ENCODE assay signal across 8 mouse cellular contexts in the genomic region with DNA sequence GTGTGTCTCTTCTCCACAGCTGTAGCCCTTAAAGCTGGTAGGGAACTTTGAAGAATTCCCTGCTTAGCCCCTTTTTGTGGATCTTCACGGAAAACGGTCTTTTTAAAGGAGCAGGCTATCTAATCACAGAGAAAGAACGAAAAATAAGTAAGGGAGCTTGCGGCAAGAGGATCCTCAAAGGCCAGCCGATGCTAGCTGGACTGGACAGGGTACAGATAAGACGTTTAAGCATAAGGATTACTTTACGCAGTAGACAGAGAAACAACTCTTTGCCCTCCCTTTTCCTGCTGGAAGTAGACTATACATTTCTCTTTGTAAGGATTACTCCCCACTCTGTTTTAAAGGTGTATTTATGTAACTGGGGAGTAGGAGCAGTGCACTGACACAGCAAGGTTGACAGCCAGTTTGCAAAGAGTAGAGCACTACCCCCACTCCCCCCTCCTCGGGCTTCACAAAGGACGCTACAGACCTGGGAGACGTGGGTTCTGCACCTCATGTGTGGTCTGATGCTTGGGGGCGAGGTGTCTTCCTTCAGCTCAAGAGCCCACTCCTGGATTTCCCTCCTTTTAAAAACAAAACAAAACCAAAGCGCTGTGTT. TPM values are rescaled to one million over a fixed set of nuclear protein-coding genes. Genes with fewer than 3 reads are reported as not detected.
DNase-seq lines count a peak whose midpoint lies in the region; ATAC-seq and TF ChIP-seq lines count a peak whose summit lies in the region.

No protein-coding gene starts in this region.

- no peak for ATAC-seq in forebrain, embryonic 16.5 days
- no peak for ATAC-seq in liver, embryonic 11.5 days (replicated peaks; ENCODE audit: low FRiP score)
- ATAC-seq in stomach, embryonic 16.5 days (ENCODE audit: insufficient read depth, low FRiP score) = no peak

- intact Hi-C loops in left cerebral cortex, adult 2 months (cut with DNase I) = loop anchor here (1.0 to 2.0 kb wide), 3 partner anchors 25 to 63 kb away; no protein-coding TSS in a partner anchor
- intact Hi-C loops in left cerebral cortex, postnatal 4 days (cut with DNase I) = loop anchor here (5.0 kb wide), 1 partner anchor 65 kb away; no protein-coding TSS in a partner anchor

- peak overlapping the region; percentile 95 for H3K27ac ChIP-seq in left cerebral cortex, adult 2 months
- H3K27ac ChIP-seq in forebrain, embryonic 16.5 days (ENCODE audit: low read length) = no peak overlapping the region
- peak overlapping the region; percentile 74 for H3K27ac ChIP-seq in liver, embryonic 11.5 days (ENCODE audit: low read depth, low read length)
- H3K27ac ChIP-seq in stomach, embryonic 16.5 days (ENCODE audit: low read length) = peak overlapping the region; percentile 92

- TF ChIP-seq CTCF in left cerebral cortex, adult 2 months (IDR thresholded peaks at IDR 0.05) = no peak

- no peaks in the 10 kb centered on the region for H3K27me3 ChIP-seq in forebrain, embryonic 16.5 days (replicated peaks; ENCODE audit: control insufficient read depth, insufficient read depth, low read length)
- H3K27me3 ChIP-seq in liver, embryonic 11.5 days (replicated peaks; ENCODE audit: control insufficient read depth, insufficient read depth, low read length) = no peaks in the 10 kb centered on the region
- H3K27me3 ChIP-seq in stomach, embryonic 16.5 days (ENCODE audit: control insufficient read depth, insufficient read depth, low read length) = no peaks in the 10 kb centered on the region

- peak overlapping the region; percentile 15; the same call in 1 of the 2 replicates for H3K9ac ChIP-seq in forebrain, embryonic 16.5 days (replicated peaks; ENCODE audit: low read depth, low read length)
- peak overlapping the region; percentile 83 for H3K9ac ChIP-seq in liver, embryonic 11.5 days (ENCODE audit: low read depth, low read length)
- peak overlapping the region; percentile 70 for H3K9ac ChIP-seq in stomach, embryonic 16.5 days (ENCODE audit: low read length)

- peak overlapping the region; percentile 56 for H3K4me2 ChIP-seq in forebrain, embryonic 16.5 days (ENCODE audit: low read length)
- peak overlapping the region; percentile 70 for H3K4me2 ChIP-seq in liver, embryonic 11.5 days
- H3K4me2 ChIP-seq in stomach, embryonic 16.5 days (ENCODE audit: low read depth, low read length) = peak overlapping the region; percentile 64

- 35% methylated on average over 12 of the region's 12 CpGs for WGBS in forebrain, embryonic 16.5 days
- WGBS in liver, embryonic 11.5 days = 25% methylated on average over 12 of the region's 12 CpGs
- WGBS in stomach, embryonic 16.5 days = 9% methylated on average over 12 of the region's 12 CpGs

- H3K36me3 ChIP-seq in forebrain, embryonic 16.5 days (ENCODE audit: control insufficient read depth, insufficient read depth) = no peaks in the 10 kb centered on the region
- H3K36me3 ChIP-seq in liver, embryonic 11.5 days (ENCODE audit: control insufficient read depth, insufficient read depth, low read length) = no peaks in the 10 kb centered on the region
- H3K36me3 ChIP-seq in stomach, embryonic 16.5 days (ENCODE audit: control insufficient read depth, insufficient read depth, low read length) = no peaks in the 10 kb centered on the region

- peak in 1 of 2 experiments; percentile 17 for DNase-seq in left cerebral cortex, adult 2 months (ENCODE audit: extremely low spot score in 1 of 2, low spot score in 2 of 2)
- no peak for DNase-seq in left cerebral cortex, postnatal 4 days
- peak; percentile 47 for DNase-seq in c-Kit-negative CD71-positive TER-119-positive erythroid progenitor cells, embryonic 14.5 days (ENCODE audit: low read depth, low spot score)
- peak; percentile 46 for DNase-seq in liver, embryonic 11.5 days (ENCODE audit: low spot score)
- no peak for DNase-seq in right cerebral cortex, adult 2 months (ENCODE audit: low spot score in 2 of 2)
- DNase-seq in right cerebral cortex, postnatal 25 days = no peak

- peaks cover 6% of the 10 kb centered on the region for H3K4me1 ChIP-seq in forebrain, embryonic 16.5 days (replicated peaks; ENCODE audit: control insufficient read depth, insufficient read depth, low read length)
- peaks cover 9% of the 10 kb centered on the region for H3K4me1 ChIP-seq in liver, embryonic 11.5 days (replicated peaks; ENCODE audit: control insufficient read depth, insufficient read depth, low read length)
- peaks cover 15% of the 10 kb centered on the region for H3K4me1 ChIP-seq in stomach, embryonic 16.5 days (ENCODE audit: control insufficient read depth, insufficient read depth, low read length)

- no peaks in the 10 kb centered on the region for H3K9me3 ChIP-seq in forebrain, embryonic 16.5 days (ENCODE audit: control insufficient read depth, low read length)
- no peaks in the 10 kb centered on the region for H3K9me3 ChIP-seq in liver, embryonic 11.5 days (ENCODE audit: control insufficient read depth, low read length)
- no peaks in the 10 kb centered on the region for H3K9me3 ChIP-seq in stomach, embryonic 16.5 days (replicated peaks; ENCODE audit: control insufficient read depth, low read length)

- H3K4me3 ChIP-seq in left cerebral cortex, adult 2 months = peak overlapping the region; percentile 58
- H3K4me3 ChIP-seq in forebrain, embryonic 16.5 days (replicated peaks; ENCODE audit: low read length) = peak overlapping the region; percentile 81
- peak overlapping the region; percentile 77 for H3K4me3 ChIP-seq in liver, embryonic 11.5 days (ENCODE audit: low read depth, low read length)
- H3K4me3 ChIP-seq in stomach, embryonic 16.5 days (replicated peaks; ENCODE audit: low read length) = peak overlapping the region; percentile 65

RNA-seq across cellular contexts. Expression of gene Akap7, which starts 9.9 kb away (rescaled TPM):
- total RNA-seq in left cerebral cortex, adult 2 months (2021) = 10 to 100 TPM; 65.5 to 68.1 TPM
- total RNA-seq in left cerebral cortex, postnatal 4 days (2021) = 100 to 1,000 TPM; 146 to 153 TPM
- polyA plus RNA-seq in forebrain, embryonic 16.5 days (2015; fragmentation: Nextera tagmentation; extraction: Ambion mirVana) = 33.3 and 37.1 TPM in 2 replicates
- 21.6 and 25.3 TPM in 2 replicates for polyA plus RNA-seq in liver, embryonic 11.5 days (2014; fragmentation: Nextera tagmentation; extraction: Ambion mirVana)
- 12.6 and 15.3 TPM in 2 replicates for polyA plus RNA-seq in stomach, embryonic 16.5 days (2015; fragmentation: Nextera tagmentation; extraction: Ambion mirVana)

Comparison
In these comparisons a context has a peak if more than half of its experiments do, and no peak if none do; other contexts are left out.
1. DNase-seq: peak in c-Kit-negative CD71-positive TER-119-positive erythroid progenitor cells, embryonic 14.5 days (single experiment) and liver, embryonic 11.5 days (single experiment); none in left cerebral cortex, postnatal 4 days (single experiment), right cerebral cortex, adult 2 months (0 of 2) and right cerebral cortex, postnatal 25 days (single experiment).
2. H3K9ac ChIP-seq: peak in every context shown above with its lines; median percentile 83 in liver, embryonic 11.5 days; 70 in stomach, embryonic 16.5 days; 15 in forebrain, embryonic 16.5 days.
3. Peak in every context shown above with its lines, with median percentiles within 50 percentile points of each other: H3K4me3 ChIP-seq and H3K4me2 ChIP-seq.